Mouse (Mus musculus): ENCODE results near the gene Ache. TPM values are rescaled to one million over a fixed set of nuclear protein-coding genes. Genes with fewer than 3 reads are reported as not detected.

Ache gene
- total and polyA plus RNA-seq, 3 experiments = 0.13 to 0.23 TPM; not detected in 1

DNA sequence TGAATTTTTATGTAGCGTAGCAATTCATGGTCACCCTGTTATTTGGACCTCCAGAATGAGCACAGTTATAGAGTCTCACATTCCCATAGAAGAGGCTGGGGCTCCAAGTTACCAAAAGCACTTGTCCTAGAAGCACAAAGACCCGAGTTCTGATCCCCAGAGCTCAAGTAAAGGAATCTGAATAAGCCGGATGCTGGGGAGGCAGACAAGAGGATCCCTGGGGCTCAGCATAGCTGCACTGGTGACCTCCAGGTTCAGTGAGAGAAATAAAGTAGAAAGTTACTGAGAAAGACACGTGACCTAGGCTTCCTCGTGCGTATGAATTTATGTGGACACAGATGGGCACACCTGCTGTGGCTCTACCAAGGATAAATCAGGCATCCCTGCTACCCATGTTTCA, 47.7 kb downstream of the Ache start:
- no peak overlapping the region for H3K27ac ChIP-seq (ENCODE audit: insufficient read depth, low read depth)

DNA sequence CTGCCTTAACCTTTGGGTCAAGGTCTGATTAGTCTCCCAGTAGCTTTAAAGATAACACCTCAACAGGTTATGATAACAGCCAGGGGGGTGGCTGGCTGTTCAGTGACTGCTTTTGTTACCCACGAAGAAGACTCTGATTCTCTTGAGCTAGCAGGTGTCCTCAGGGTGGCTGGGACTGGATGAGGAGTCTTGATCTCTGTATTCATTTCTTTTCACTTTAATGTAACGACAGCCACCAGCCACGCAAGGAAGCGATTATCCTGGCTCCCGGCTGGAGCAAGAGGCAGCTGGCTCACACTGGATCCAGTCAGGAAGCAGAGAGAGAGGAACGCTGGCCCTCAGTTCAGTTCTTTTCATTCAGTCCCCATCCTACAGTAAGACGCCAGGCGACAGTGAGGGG, 49.9 kb downstream of the Ache start:
- dilution Hi-C loops (cut with MboI; ENCODE audit: extremely low pct_ligation_motif_present, extremely low pct_unique_long_range_greater_than_20kb, low sequenced_read_pairs) (no loop called here), in situ Hi-C loops (cut with MboI; ENCODE audit: low pct_ligation_motif_present, low pct_unique_long_range_greater_than_20kb, low sequenced_read_pairs) (loop anchor here (10.0 kb wide), 1 partner anchor 148 kb away; no protein-coding TSS in a partner anchor)
- TF ChIP-seq ELF1 (IDR thresholded peaks at IDR 0.05; ENCODE audit: low read depth, low read length) = no peak
- TF ChIP-seq USF1 (IDR thresholded peaks at IDR 0.05; ENCODE audit: low read depth, low read length) = no peak
- no peak for TF ChIP-seq MXI1 (IDR thresholded peaks at IDR 0.05; ENCODE audit: low read depth, low read length)
- peaks cover 42% of the 10 kb centered on the region for H3K27me3 ChIP-seq (replicated peaks)
- H3K36me3 ChIP-seq (replicated peaks in 1 of 2; ENCODE audit: control insufficient read depth in 1 of 2, insufficient read depth in 1 of 2, low read length in 1 of 2) = no peaks in the 10 kb centered on the region
- no peaks in the 10 kb centered on the region for H3K9me3 ChIP-seq (replicated peaks; ENCODE audit: low read length)
- H3K4me2 ChIP-seq (ENCODE audit: insufficient read depth, low read depth, poor library complexity, severe bottlenecking) = no peak overlapping the region
- DNase-seq (ENCODE audit: extremely low read depth) = no peak
- H3K4me1 ChIP-seq (ENCODE audit: control insufficient read depth in 1 of 2, insufficient read depth in 2 of 2) = peaks cover 2 to 12% of the 10 kb centered on the region in 2 experiments
- H3K4me3 ChIP-seq (replicated peaks in 1 of 3; ENCODE audit: low read depth in 2 of 3, low read length in 2 of 3, poor library complexity in 1 of 3) = no peak overlapping the region
- H3K27ac ChIP-seq (ENCODE audit: insufficient read depth, low read depth) = no peak overlapping the region
- no peak overlapping the region for H3K9ac ChIP-seq (ENCODE audit: insufficient read depth, low read depth)
- H3K79me2 ChIP-seq (replicated peaks; ENCODE audit: control insufficient read depth, extremely low read depth, insufficient read depth, poor library complexity, severe bottlenecking) = no peaks in the 10 kb centered on the region

More for the DNA sequence above, 47.7 kb downstream of the Ache start:
- H3K4me1 ChIP-seq (ENCODE audit: control insufficient read depth in 1 of 2, insufficient read depth in 2 of 2) = peaks cover 14 to 31% of the 10 kb centered on the region in 2 experiments
- H3K9ac ChIP-seq (ENCODE audit: insufficient read depth, low read depth) = no peak overlapping the region
- dilution Hi-C loops (cut with MboI; ENCODE audit: extremely low pct_ligation_motif_present, extremely low pct_unique_long_range_greater_than_20kb, low sequenced_read_pairs) (no loop called here), in situ Hi-C loops (cut with MboI; ENCODE audit: low pct_ligation_motif_present, low pct_unique_long_range_greater_than_20kb, low sequenced_read_pairs) (loop anchor here (10.0 kb wide), 1 partner anchor 150 kb away; no protein-coding TSS in a partner anchor)
- no peak overlapping the region for H3K4me2 ChIP-seq (ENCODE audit: insufficient read depth, low read depth, poor library complexity, severe bottlenecking)
- no peak for DNase-seq (ENCODE audit: extremely low read depth)
- H3K79me2 ChIP-seq (replicated peaks; ENCODE audit: control insufficient read depth, extremely low read depth, insufficient read depth, poor library complexity, severe bottlenecking) = no peaks in the 10 kb centered on the region
- H3K27me3 ChIP-seq (replicated peaks) = peaks cover 36% of the 10 kb centered on the region
- H3K4me3 ChIP-seq (replicated peaks in 1 of 3; ENCODE audit: low read depth in 2 of 3, low read length in 2 of 3, poor library complexity in 1 of 3) = no peak overlapping the region
- TF ChIP-seq USF2 (conservative IDR thresholded peaks at IDR 0.05; ENCODE audit: low read depth, low read length) (no peak), CHD2 (IDR thresholded peaks at IDR 0.05; ENCODE audit: low read length) (no peak), HCFC1 (IDR thresholded peaks at IDR 0.05; ENCODE audit: low read depth, low read length) (no peak), ZMIZ1 (IDR thresholded peaks at IDR 0.05; ENCODE audit: low read depth, low read length) (no peak), MEF2A (IDR thresholded peaks at IDR 0.05; ENCODE audit: borderline replicate concordance, low read depth, low read length) (no peak), TCF12 (IDR thresholded peaks at IDR 0.05; ENCODE audit: low read depth, low read length) (no peak), MXI1 (IDR thresholded peaks at IDR 0.05; ENCODE audit: low read depth, low read length) (no peak), ZKSCAN1 (IDR thresholded peaks at IDR 0.05; ENCODE audit: borderline replicate concordance, low read depth, low read length) (no peak), TBP (conservative IDR thresholded peaks at IDR 0.05; ENCODE audit: low read depth, low read length) (no peak), KAT2A (IDR thresholded peaks at IDR 0.05; ENCODE audit: insufficient replicate concordance, low read length) (no peak), CTCF (conservative IDR thresholded peaks at IDR 0.05 in 1 of 2, IDR thresholded peaks at IDR 0.05 in 1 of 2; ENCODE audit: low read depth in 2 of 2, low read length in 2 of 2) (no peak), BHLHE40 (IDR thresholded peaks at IDR 0.05; ENCODE audit: low read depth, low read length) (no peak), MAX (IDR thresholded peaks at IDR 0.05; ENCODE audit: low read length) (no peak), ZC3H11A (IDR thresholded peaks at IDR 0.05; ENCODE audit: low read depth, low read length) (no peak), JUND (conservative IDR thresholded peaks at IDR 0.05; ENCODE audit: low read depth, low read length) (no peak), SIN3A (IDR thresholded peaks at IDR 0.05; ENCODE audit: low read length) (no peak)
- H3K36me3 ChIP-seq (replicated peaks in 1 of 2; ENCODE audit: control insufficient read depth in 1 of 2, insufficient read depth in 1 of 2, low read length in 1 of 2) = peaks cover under 1 to 10% of the 10 kb centered on the region in 2 experiments
- no peaks in the 10 kb centered on the region for H3K9me3 ChIP-seq (replicated peaks; ENCODE audit: low read length)

Measured in CH12.LX (cell line).